Mouse (Mus musculus) lung, embryonic 16.5 days (tissue): ENCODE results near the gene Gm28635. TPM values are rescaled to one million over a fixed set of nuclear protein-coding genes. Genes with fewer than 3 reads are reported as not detected.
A peak's percentile ranks its signal among the peaks of the same experiment; 100 is the strongest.

Source experiments
- ATAC-seq: fragments of 200-750 bp; cut with Nextera tagmentation; 2 replicates; pipeline ENCODE4 v1.8.0; 2017; ENCODE audit warnings: low read depth, mild to moderate bottlenecking, moderate library complexity
- H3K27ac ChIP-seq: fragments of 300-500 bp; sonication (generic); 2 replicates; pipeline ENCODE4 v1.5.1; 2014; ENCODE audit warnings: mild to moderate bottlenecking, control low read depth, low read length
- H3K27me3 ChIP-seq: fragments of 300-500 bp; sonication (generic); 2 replicates; pipeline ENCODE4 v1.6.1; 2014; ENCODE audit warnings: low read depth, low read length, mixed read lengths; ENCODE audit not compliant: control insufficient read depth, insufficient read depth
- H3K36me3 ChIP-seq: fragments of 300-500 bp; sonication (generic); 2 replicates; pipeline ENCODE4 v1.6.1; 2014; ENCODE audit warnings: low read length; ENCODE audit not compliant: control insufficient read depth, insufficient read depth
- H3K4me1 ChIP-seq: fragments of 300-500 bp; sonication (generic); replicated peaks from 2 replicates; pipeline ENCODE4 v1.6.1; 2014; ENCODE audit warnings: low read length, mixed read lengths; ENCODE audit not compliant: control insufficient read depth, insufficient read depth
- H3K4me2 ChIP-seq: fragments of 300-500 bp; sonication (generic); 2 replicates; pipeline ENCODE4 v1.6.1; 2014; ENCODE audit warnings: low read depth, low read length, control low read depth
- H3K4me3 ChIP-seq: fragments of 300-500 bp; sonication (generic); 2 replicates; pipeline ENCODE4 v1.5.1; 2014; ENCODE audit warnings: mild to moderate bottlenecking, low read length, control low read depth
- H3K9ac ChIP-seq: fragments of 300-500 bp; sonication (generic); 2 replicates; pipeline ENCODE4 v1.6.1; 2014; ENCODE audit warnings: low read length, control low read depth
- H3K9me3 ChIP-seq: fragments of 300-500 bp; sonication (generic); 2 replicates; pipeline ENCODE4 v1.6.1; 2016; ENCODE audit warnings: low read length; ENCODE audit not compliant: control insufficient read depth
- WGBS: fragments of 180-500 bp; shearing (Covaris S2); extraction: QIAGEN DNeasy Blood & Tissue Kit; methylation state at CpG from one replicate; pipeline ENCODE4 v1.1.7; 2014; 5-methylcytosine and 5-hydroxymethylcytosine counted together
- polyA plus RNA-seq: library from polyadenylated mRNA; unstranded; fragments of >200 nt; fragmentation: Nextera tagmentation; extraction: Ambion mirVana; gene quantifications from 2 replicates; pipeline ENCODE4 v1.2.1, GENCODE M21; 2015

Gm28635 gene
- polyA plus RNA-seq, 1 experiment from 2014 or later = not detected

GRCm38 (mm10) chr2:84619646-84620340 lies 58.0 kb downstream of the Gm28635 start:
- H3K4me2 ChIP-seq = no peak overlapping the region
- peaks cover 43% of the 10 kb centered on the region for H3K36me3 ChIP-seq
- no peak for ATAC-seq
- no peak overlapping the region for H3K4me3 ChIP-seq
- no peak overlapping the region for H3K27ac ChIP-seq
- no peaks in the 10 kb centered on the region for H3K9me3 ChIP-seq
- H3K27me3 ChIP-seq = no peaks in the 10 kb centered on the region
- peaks cover 29% of the 10 kb centered on the region for H3K4me1 ChIP-seq
- WGBS = 92% methylated on average over 21 of the region's 21 CpGs
- no peak overlapping the region for H3K9ac ChIP-seq

GRCm38 (mm10) chr2:84618914-84619313 lies 58.9 kb downstream of the Gm28635 start:
- peaks cover 22% of the 10 kb centered on the region for H3K4me1 ChIP-seq
- no peak for ATAC-seq
- no peaks in the 10 kb centered on the region for H3K9me3 ChIP-seq
- no peak overlapping the region for H3K4me2 ChIP-seq
- H3K4me3 ChIP-seq = no peak overlapping the region
- H3K27me3 ChIP-seq = no peaks in the 10 kb centered on the region
- H3K27ac ChIP-seq = peak overlapping the region; percentile 19; the same call in 1 of the 2 replicates
- 0 out of 2 replicates have a peak overlapping the region, but pooled peaks have one; percentile 18 for H3K9ac ChIP-seq
- peaks cover 44% of the 10 kb centered on the region for H3K36me3 ChIP-seq
- WGBS = 58% methylated on average over 2 of the region's 2 CpGs

GRCm38 (mm10) chr2:84617637-84618515 lies 60.0 kb downstream of the Gm28635 start:
- Histone ChIP-seq H3K4me3 (no peak overlapping the region), H3K4me2 (no peak overlapping the region), H3K4me1 (peaks cover 12% of the 10 kb centered on the region; the same call in 1 of the 2 replicates), H3K36me3 (peaks cover 53% of the 10 kb centered on the region), H3K9ac (no peak overlapping the region), H3K9me3 (no peaks in the 10 kb centered on the region), H3K27ac (no peak overlapping the region), H3K27me3 (no peaks in the 10 kb centered on the region)
- 71% methylated on average over 3 of the region's 3 CpGs for WGBS
- peak; percentile 45 for ATAC-seq

DNA sequence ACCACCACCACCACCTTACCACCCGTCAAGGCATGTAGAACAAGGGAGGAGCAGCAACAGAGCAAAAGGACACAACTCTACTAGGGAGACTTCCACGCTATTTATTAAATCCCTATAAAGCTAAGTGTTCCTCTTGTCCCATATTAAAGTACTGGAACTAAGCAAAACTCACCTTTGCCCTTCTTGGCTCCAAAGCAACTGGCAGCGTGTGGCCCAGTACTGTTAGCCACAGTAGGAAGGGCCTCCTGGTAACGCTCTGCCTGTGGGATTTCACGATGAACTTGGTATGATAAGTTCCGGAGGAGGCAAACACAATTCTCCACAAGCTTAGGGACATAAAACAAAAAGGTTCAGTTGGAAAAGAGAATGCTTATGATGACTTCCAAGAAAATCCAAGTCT lies 65.1 kb downstream of the Gm28635 start:
- Histone ChIP-seq H3K4me2 (no peak overlapping the region), H3K36me3 (peaks cover 80% of the 10 kb centered on the region), H3K27me3 (no peaks in the 10 kb centered on the region), H3K4me1 (no peaks in the 10 kb centered on the region), H3K9ac (no peak overlapping the region), H3K9me3 (no peaks in the 10 kb centered on the region), H3K4me3 (no peak overlapping the region), H3K27ac (no peak overlapping the region)
- ATAC-seq = no peak
- 94% methylated on average over 6 of the region's 6 CpGs for WGBS

GRCm38 (mm10) chr2:84607842-84608241 lies 70.0 kb downstream of the Gm28635 start:
- H3K9ac ChIP-seq = no peak overlapping the region
- H3K4me1 ChIP-seq = no peaks in the 10 kb centered on the region
- H3K9me3 ChIP-seq = no peaks in the 10 kb centered on the region
- 73% methylated on average over 1 of the region's 1 CpGs for WGBS
- H3K27ac ChIP-seq = no peak overlapping the region
- no peaks in the 10 kb centered on the region for H3K27me3 ChIP-seq
- peaks cover 77% of the 10 kb centered on the region for H3K36me3 ChIP-seq
- no peak overlapping the region for H3K4me2 ChIP-seq
- no peak overlapping the region for H3K4me3 ChIP-seq
- no peak for ATAC-seq

DNA sequence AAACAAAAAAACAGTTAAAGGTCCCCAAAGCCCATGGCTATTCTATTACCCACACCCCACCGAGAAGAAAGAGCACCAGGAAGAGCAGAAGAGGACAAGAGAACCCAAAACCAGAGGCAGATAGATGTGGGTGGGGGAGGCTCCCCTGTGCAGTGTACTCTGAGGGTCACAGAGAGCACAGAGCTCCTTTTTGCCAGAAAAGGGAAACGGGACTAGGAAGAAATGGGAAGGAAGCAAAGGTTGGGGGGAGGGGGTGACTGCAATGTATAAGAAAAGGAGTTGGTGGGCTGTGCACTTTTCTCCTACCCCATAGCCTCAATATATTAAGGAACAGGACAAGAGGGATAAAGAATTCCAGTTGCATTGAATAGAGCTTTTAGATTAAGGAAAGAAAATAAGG lies 76.9 kb downstream of the Gm28635 start:
- WGBS = 59% methylated on average over 2 of the region's 2 CpGs
- Histone ChIP-seq H3K4me2 (no peak overlapping the region), H3K9me3 (no peaks in the 10 kb centered on the region), H3K36me3 (peaks cover 42% of the 10 kb centered on the region), H3K27me3 (no peaks in the 10 kb centered on the region), H3K4me1 (no peaks in the 10 kb centered on the region), H3K4me3 (no peak overlapping the region), H3K27ac (no peak overlapping the region), H3K9ac (no peak overlapping the region)
- no peak for ATAC-seq

GRCm38 (mm10) chr2:84599270-84599888 lies 78.5 kb downstream of the Gm28635 start:
- H3K27ac ChIP-seq = no peak overlapping the region
- H3K36me3 ChIP-seq = peaks cover 32% of the 10 kb centered on the region
- WGBS = 89% methylated on average over 6 of the region's 6 CpGs

DNA sequence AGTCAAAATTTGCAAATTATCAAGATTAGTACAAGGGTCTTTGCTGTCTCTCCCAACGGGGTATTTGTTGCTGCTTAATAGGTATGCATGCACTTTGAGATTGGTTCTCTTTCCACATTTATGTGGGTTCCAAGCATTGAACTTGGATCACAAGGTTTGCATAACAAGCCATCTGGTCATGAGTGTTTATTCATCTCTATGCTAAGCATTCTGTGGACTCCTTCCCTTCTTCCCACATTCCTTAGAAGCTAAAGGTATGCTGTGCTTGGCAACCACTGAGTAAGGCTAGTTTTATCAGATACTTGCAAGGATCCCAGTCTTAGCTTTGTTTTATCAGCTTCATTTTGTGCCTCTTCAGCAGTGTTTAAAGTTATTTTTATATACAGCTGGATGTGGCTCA lies 80.7 kb downstream of the Gm28635 start:
- H3K4me3 ChIP-seq = no peak overlapping the region
- H3K9ac ChIP-seq = no peak overlapping the region
- H3K36me3 ChIP-seq = peaks cover 18% of the 10 kb centered on the region
- no peak for ATAC-seq
- 86% methylated on average over 1 of the region's 1 CpGs for WGBS
- no peak overlapping the region for H3K4me2 ChIP-seq
- no peaks in the 10 kb centered on the region for H3K4me1 ChIP-seq
- no peaks in the 10 kb centered on the region for H3K9me3 ChIP-seq
- no peaks in the 10 kb centered on the region for H3K27me3 ChIP-seq
- no peak overlapping the region for H3K27ac ChIP-seq

More at GRCm38 (mm10) chr2:84599270-84599888, 78.5 kb downstream of the Gm28635 start:
- Histone ChIP-seq H3K27me3 (no peaks in the 10 kb centered on the region), H3K4me1 (no peaks in the 10 kb centered on the region), H3K4me2 (no peak overlapping the region), H3K9me3 (no peaks in the 10 kb centered on the region), H3K9ac (no peak overlapping the region), H3K4me3 (no peak overlapping the region)
- ATAC-seq = no peak

GRCm38 (mm10) chr2:84592801-84593200 lies 85.0 kb downstream of the Gm28635 start:
- 89% methylated on average over 8 of the region's 8 CpGs for WGBS
- no peaks in the 10 kb centered on the region for H3K27me3 ChIP-seq
- H3K4me3 ChIP-seq = no peak overlapping the region
- peaks cover 15% of the 10 kb centered on the region for H3K36me3 ChIP-seq
- no peak overlapping the region for H3K9ac ChIP-seq
- no peaks in the 10 kb centered on the region for H3K4me1 ChIP-seq
- no peak overlapping the region for H3K27ac ChIP-seq
- no peak overlapping the region for H3K4me2 ChIP-seq
- ATAC-seq = 0 out of 2 replicates have a peak, but pooled peaks have one; percentile 7
- H3K9me3 ChIP-seq = no peaks in the 10 kb centered on the region
